ENCODE assay signal across 8 mouse cellular contexts in genomic region chr2:30718741-30719381, GRCm38 (mm10).
A peak's percentile ranks its signal among the peaks of the same experiment; 100 is the strongest.
DNase-seq lines count a peak whose midpoint lies in the region; ATAC-seq and TF ChIP-seq lines count a peak whose summit lies in the region.

No protein-coding gene starts in this region.

- peak; percentile 93 for DNase-seq in heart, postnatal 0 days (ENCODE audit: low spot score)
- peak; percentile 95 to 97 for DNase-seq in kidney, postnatal 25 days
- peak; percentile 69 for DNase-seq in thymus, postnatal 4 days

- WGBS in forebrain, embryonic 12.5 days: under 1% methylated on average over 29 of the region's 29 CpGs
- under 1% methylated on average over 28 of the region's 29 CpGs for WGBS in heart, postnatal 0 days
- WGBS in liver, embryonic 15.5 days (ENCODE audit: insufficient replicate concordance): under 1% methylated on average over 29 of the region's 29 CpGs
- WGBS in neural tube, embryonic 12.5 days: under 1% methylated on average over 29 of the region's 29 CpGs

- no peaks in the 10 kb centered on the region for H3K36me3 ChIP-seq in ES-Bruce4 (ENCODE audit: control insufficient read depth, insufficient read depth, low read length, poor library complexity, severe bottlenecking)
- no peaks in the 10 kb centered on the region for H3K36me3 ChIP-seq in forebrain, embryonic 12.5 days (replicated peaks)
- H3K36me3 ChIP-seq in heart, postnatal 0 days (replicated peaks; ENCODE audit: control insufficient read depth, insufficient read depth, low read length): no peaks in the 10 kb centered on the region
- no peaks in the 10 kb centered on the region for H3K36me3 ChIP-seq in liver, embryonic 15.5 days (replicated peaks)
- H3K36me3 ChIP-seq in neural tube, embryonic 12.5 days: no peaks in the 10 kb centered on the region

- peak overlapping the region; percentile 40 for H3K4me3 ChIP-seq in ES-Bruce4 (ENCODE audit: low read depth, low read length)
- peak overlapping the region; percentile 59 for H3K4me3 ChIP-seq in brown adipose tissue, adult 24 weeks (ENCODE audit: insufficient read depth, low read depth, low read length)
- peak overlapping the region; percentile 27 for H3K4me3 ChIP-seq in forebrain, embryonic 12.5 days (replicated peaks)
- peak overlapping the region; percentile 21 for H3K4me3 ChIP-seq in heart, postnatal 0 days (ENCODE audit: low read depth, low read length)
- peak overlapping the region; percentile 18; the same call in 1 of the 2 replicates for H3K4me3 ChIP-seq in liver, embryonic 15.5 days (replicated peaks)
- H3K4me3 ChIP-seq in neural tube, embryonic 12.5 days: peak overlapping the region; percentile 13; the same call in 1 of the 2 replicates

- no peak for TF ChIP-seq POLR2A in ES-Bruce4 (IDR thresholded peaks at IDR 0.05; ENCODE audit: insufficient read depth, low read length)

- H3K27ac ChIP-seq in ES-Bruce4 (ENCODE audit: insufficient read depth, low read length): 0 out of 2 replicates have a peak overlapping the region, but pooled peaks have one; percentile 16
- H3K27ac ChIP-seq in brown adipose tissue, adult 24 weeks (replicated peaks; ENCODE audit: low read depth, low read length): peak overlapping the region; percentile 96
- peak overlapping the region; percentile 100 for H3K27ac ChIP-seq in forebrain, embryonic 12.5 days
- peak overlapping the region; percentile 96 for H3K27ac ChIP-seq in heart, postnatal 0 days (ENCODE audit: low read depth)
- H3K27ac ChIP-seq in liver, embryonic 15.5 days (replicated peaks): peak overlapping the region; percentile 74
- peak overlapping the region; percentile 96 for H3K27ac ChIP-seq in neural tube, embryonic 12.5 days

- H3K4me2 ChIP-seq in forebrain, embryonic 12.5 days: peak overlapping the region; percentile 68
- peak overlapping the region; percentile 58 for H3K4me2 ChIP-seq in heart, postnatal 0 days (ENCODE audit: low read depth, low read length)
- peak overlapping the region; percentile 64 for H3K4me2 ChIP-seq in liver, embryonic 15.5 days
- peak overlapping the region; percentile 59 for H3K4me2 ChIP-seq in neural tube, embryonic 12.5 days (replicated peaks)

- H3K4me1 ChIP-seq in ES-Bruce4 (ENCODE audit: control insufficient read depth, insufficient read depth, low read length): peaks cover 13% of the 10 kb centered on the region
- peaks cover 36% of the 10 kb centered on the region for H3K4me1 ChIP-seq in brown adipose tissue, adult 24 weeks (ENCODE audit: control insufficient read depth, insufficient read depth, insufficient read length, low read length)
- H3K4me1 ChIP-seq in forebrain, embryonic 12.5 days: peaks cover 82% of the 10 kb centered on the region
- peaks cover 54% of the 10 kb centered on the region for H3K4me1 ChIP-seq in heart, postnatal 0 days (ENCODE audit: control insufficient read depth, insufficient read depth)
- peaks cover 42% of the 10 kb centered on the region for H3K4me1 ChIP-seq in liver, embryonic 15.5 days (replicated peaks)
- peaks cover 80% of the 10 kb centered on the region for H3K4me1 ChIP-seq in neural tube, embryonic 12.5 days

- no peaks in the 10 kb centered on the region for H3K9me3 ChIP-seq in ES-Bruce4 (replicated peaks; ENCODE audit: control insufficient read depth, insufficient read depth, low read length, poor library complexity, severe bottlenecking)
- H3K9me3 ChIP-seq in forebrain, embryonic 12.5 days: no peaks in the 10 kb centered on the region
- no peaks in the 10 kb centered on the region for H3K9me3 ChIP-seq in heart, postnatal 0 days (replicated peaks; ENCODE audit: control insufficient read depth, low read length)
- H3K9me3 ChIP-seq in liver, embryonic 15.5 days (replicated peaks): no peaks in the 10 kb centered on the region
- H3K9me3 ChIP-seq in neural tube, embryonic 12.5 days: no peaks in the 10 kb centered on the region

- H3K27me3 ChIP-seq in ES-Bruce4 (ENCODE audit: control insufficient read depth, insufficient read depth, low read length, poor library complexity, severe bottlenecking): no peaks in the 10 kb centered on the region
- no peaks in the 10 kb centered on the region for H3K27me3 ChIP-seq in forebrain, embryonic 12.5 days
- H3K27me3 ChIP-seq in heart, postnatal 0 days (ENCODE audit: control insufficient read depth, insufficient read depth, low read length): no peaks in the 10 kb centered on the region
- H3K27me3 ChIP-seq in liver, embryonic 15.5 days: peaks cover 64% of the 10 kb centered on the region
- H3K27me3 ChIP-seq in neural tube, embryonic 12.5 days (replicated peaks): no peaks in the 10 kb centered on the region

- peak; percentile 40 for ATAC-seq in forebrain, embryonic 12.5 days (ENCODE audit: low FRiP score)
- ATAC-seq in heart, postnatal 0 days (ENCODE audit: insufficient read depth, low read depth): peak; percentile 53
- ATAC-seq in liver, embryonic 15.5 days (ENCODE audit: insufficient read depth): peak; percentile 57
- peak; percentile 59 for ATAC-seq in neural tube, embryonic 12.5 days (ENCODE audit: low FRiP score, low read depth)

- peak overlapping the region; percentile 3; the same call in 1 of the 2 replicates for H3K9ac ChIP-seq in ES-Bruce4 (ENCODE audit: low read depth, poor library complexity, severe bottlenecking)
- H3K9ac ChIP-seq in forebrain, embryonic 12.5 days: peak overlapping the region; percentile 82
- H3K9ac ChIP-seq in heart, postnatal 0 days (replicated peaks; ENCODE audit: low read depth, low read length): peak overlapping the region; percentile 61
- 0 out of 2 replicates have a peak overlapping the region, but pooled peaks have one; percentile 11 for H3K9ac ChIP-seq in liver, embryonic 15.5 days
- peak overlapping the region; percentile 48; the same call in 1 of the 2 replicates for H3K9ac ChIP-seq in neural tube, embryonic 12.5 days

- no peak for TF ChIP-seq CTCF in ES-Bruce4 (IDR thresholded peaks at IDR 0.05; ENCODE audit: low read depth, low read length)
- TF ChIP-seq CTCF in heart, postnatal 0 days (IDR thresholded peaks at IDR 0.05; ENCODE audit: low read depth): 0 out of 2 replicates have a peak, but pooled peaks have one; percentile 3

- TF ChIP-seq EP300 in ES-Bruce4 (IDR thresholded peaks at IDR 0.05; ENCODE audit: insufficient read depth, low read depth, low read length): no peak
- TF ChIP-seq EP300 in heart, postnatal 0 days (IDR thresholded peaks at IDR 0.05; ENCODE audit: low read depth): no peak; the same call in 1 of the 2 replicates

Comparison
In these comparisons a context has a peak if more than half of its experiments do, and no peak if none do; other contexts are left out.
1. Peak in every context shown above with its lines: DNase-seq, ATAC-seq, H3K4me3 ChIP-seq and H3K27ac ChIP-seq.
2. H3K27ac ChIP-seq: peak in every context shown above with its lines; median percentile 100 in forebrain, embryonic 12.5 days; 96 in brown adipose tissue, adult 24 weeks; 96 in heart, postnatal 0 days; 96 in neural tube, embryonic 12.5 days; 74 in liver, embryonic 15.5 days; 16 in ES-Bruce4.
3. H3K9ac ChIP-seq: peak in every context shown above with its lines; median percentile 82 in forebrain, embryonic 12.5 days; 61 in heart, postnatal 0 days; 48 in neural tube, embryonic 12.5 days; 11 in liver, embryonic 15.5 days; 3 in ES-Bruce4.